ENCODE assay signal across 27 mouse cellular contexts in genomic region chr12:93207596-93207995, GRCm38 (mm10).
"Had no signal": no experiment of that assay in that cellular context is flagged by ENCODE, and none has a peak within 500 bp of the region (broad histone marks: within the 10 kb centered on the region; RNA-seq: fewer than 3 reads in every experiment).

No protein-coding gene starts in this region.

- H3K4me3 ChIP-seq: heart, adult 2 months; heart, embryonic 13.5 days; heart, embryonic 15.5 days; hindbrain, embryonic 13.5 days; hindbrain, embryonic 15.5 days; kidney, embryonic 15.5 days; limb, embryonic 13.5 days; limb, embryonic 15.5 days; liver, embryonic 12.5 days had no signal

- H3K36me3 ChIP-seq: heart, embryonic 13.5 days; heart, embryonic 15.5 days; hindbrain, embryonic 13.5 days; hindbrain, embryonic 15.5 days; kidney, embryonic 15.5 days; limb, embryonic 13.5 days; limb, embryonic 15.5 days; liver, embryonic 12.5 days had no signal

- H3K27ac ChIP-seq: heart, adult 2 months; heart, embryonic 13.5 days; heart, embryonic 15.5 days; hindbrain, embryonic 13.5 days; hindbrain, embryonic 15.5 days; hindbrain, postnatal 0 days; kidney, embryonic 15.5 days; kidney, postnatal 0 days; limb, embryonic 13.5 days; limb, embryonic 15.5 days; liver, embryonic 12.5 days; liver, embryonic 14.5 days had no signal

- H3K27me3 ChIP-seq: heart, embryonic 13.5 days; heart, embryonic 15.5 days; hindbrain, embryonic 13.5 days; hindbrain, embryonic 15.5 days; kidney, embryonic 15.5 days; limb, embryonic 13.5 days; limb, embryonic 15.5 days; liver, embryonic 12.5 days had no signal

- H3K4me1 ChIP-seq: heart, embryonic 13.5 days; heart, embryonic 15.5 days; hindbrain, embryonic 13.5 days; hindbrain, embryonic 15.5 days; kidney, embryonic 15.5 days; limb, embryonic 13.5 days; limb, embryonic 15.5 days; liver, embryonic 12.5 days had no signal

- H3K9me3 ChIP-seq: heart, embryonic 15.5 days; hindbrain, embryonic 13.5 days; hindbrain, embryonic 15.5 days; kidney, embryonic 15.5 days; limb, embryonic 15.5 days; liver, embryonic 12.5 days had no signal

- DNase-seq: gastrocnemius, postnatal 14 days; gastrocnemius, postnatal 36 days; heart, adult 11 months; heart, adult 2 months; heart, postnatal 14 days; heart, postnatal 36 days; kidney, adult 11 months; kidney, adult 2 months; kidney, adult 9 months; kidney, postnatal 14 days; kidney, postnatal 36 days; layer of hippocampus, adult 9-11 months; layer of hippocampus, postnatal 36 days; left cerebral cortex, postnatal 4 days had no signal

- H3K4me2 ChIP-seq: heart, embryonic 11.5 days; heart, embryonic 13.5 days; heart, embryonic 15.5 days; hindbrain, embryonic 13.5 days; hindbrain, embryonic 15.5 days; kidney, embryonic 15.5 days; limb, embryonic 13.5 days; limb, embryonic 15.5 days; liver, embryonic 12.5 days had no signal

- ATAC-seq: hindbrain, postnatal 0 days; intestine, embryonic 16.5 days; liver, embryonic 12.5 days had no signal

- H3K9ac ChIP-seq: heart, embryonic 13.5 days; heart, embryonic 15.5 days; hindbrain, embryonic 13.5 days; hindbrain, embryonic 15.5 days; kidney, embryonic 15.5 days; limb, embryonic 13.5 days; limb, embryonic 15.5 days; liver, embryonic 12.5 days; liver, embryonic 14.5 days had no signal
